Mouse (Mus musculus): ENCODE measurements around the gene Mei1.

Mei1 gene

GRCm38 (mm10) chr15:82069898-82070297, at the start of gene Mei1:
Gene Mei1, plus strand, starts transcription at chr15:82069996.
- no peak for DNase-seq (ENCODE audit: low spot score)

GRCm38 (mm10) chr15:82022535-82023088, 47.2 kb upstream of the Mei1 start:
- DNase-seq (ENCODE audit: low spot score): no peak

- no peak for DNase-seq (ENCODE audit: low spot score)
These were observed 45.7 kb upstream of the Mei1 start for GRCm38 (mm10) chr15:82023965-82024635.

GRCm38 (mm10) chr15:82027276-82027675, 42.5 kb upstream of the Mei1 start:
- no peak for DNase-seq (ENCODE audit: low spot score)

GRCm38 (mm10) chr15:82027726-82028125, 42.1 kb upstream of the Mei1 start:
- DNase-seq (ENCODE audit: low spot score): no peak

- DNase-seq (ENCODE audit: low spot score): no peak
These were observed 37.4 kb upstream of the Mei1 start for GRCm38 (mm10) chr15:82032386-82032785.

- DNase-seq (ENCODE audit: low spot score): no peak
These were observed 36.0 kb upstream of the Mei1 start, which contains the start of gene Desi1 for GRCm38 (mm10) chr15:82033762-82034161. Gene Desi1, minus strand, starts transcription at chr15:82033862.

GRCm38 (mm10) chr15:82035904-82036689, 33.7 kb upstream of the Mei1 start:
- DNase-seq (ENCODE audit: low spot score): no peak

GRCm38 (mm10) chr15:82040650-82041049, 29.1 kb upstream of the Mei1 start:
- no peak for DNase-seq (ENCODE audit: low spot score)

- no peak for DNase-seq (ENCODE audit: low spot score)
These were observed 25.5 kb upstream of the Mei1 start for GRCm38 (mm10) chr15:82044166-82044784.

GRCm38 (mm10) chr15:82046246-82046891, 23.4 kb upstream of the Mei1 start:
- DNase-seq (ENCODE audit: low spot score): peak; percentile 11

GRCm38 (mm10) chr15:82047080-82047883, 22.5 kb upstream of the Mei1 start, which contains the start of gene Snu13:
Gene Snu13, minus strand, starts transcription at chr15:82047598.
- peak; percentile 86 for DNase-seq (ENCODE audit: low spot score)

- no peak for DNase-seq (ENCODE audit: low spot score)
These were observed 17.3 kb upstream of the Mei1 start for GRCm38 (mm10) chr15:82052544-82052943.

GRCm38 (mm10) chr15:82058719-82059201, 11.0 kb upstream of the Mei1 start, which contains the start of gene 4930407I10Rik:
Gene 4930407I10Rik, plus strand, starts transcription at chr15:82059151.
- DNase-seq (ENCODE audit: low spot score): no peak

- DNase-seq (ENCODE audit: low spot score): no peak
These were observed 5.9 kb upstream of the Mei1 start for GRCm38 (mm10) chr15:82063909-82064308.

- peak; percentile 68 for DNase-seq (ENCODE audit: low spot score)
These were observed 4.3 kb upstream of the Mei1 start for GRCm38 (mm10) chr15:82065511-82065910.

- no peak for DNase-seq (ENCODE audit: low spot score)
These were observed 2.1 kb downstream of the Mei1 start for GRCm38 (mm10) chr15:82071816-82072469.

- no peak for DNase-seq (ENCODE audit: low spot score)
These were observed 3.7 kb downstream of the Mei1 start for GRCm38 (mm10) chr15:82073490-82073889.

- peak; percentile 21 for DNase-seq (ENCODE audit: low spot score)
These were observed 10.1 kb downstream of the Mei1 start for GRCm38 (mm10) chr15:82079883-82080282.

- no peak for DNase-seq (ENCODE audit: low spot score)
These were observed 11.4 kb downstream of the Mei1 start for GRCm38 (mm10) chr15:82081161-82081560.
